Mouse (Mus musculus) frontal cortex, postnatal 10 days (tissue): Measurements from ENCODE around the gene Sbk3.
"Not testable (repeated sequence)": the region's sequence is repeated elsewhere in the genome, so short reads cannot be mapped to it uniquely, and the experiment has no call there.

Source experiments
- DNase-seq, 2 experiments: peaks; one replicate each; pipeline ENCODE4 v3.0.0; 2022; ENCODE audit warnings: low spot score in 2 of 2, mixed read lengths in 1 of 2

Gene Sbk3

GRCm38 (mm10) chr7:4971068-4971467, at the start of gene Sbk3:
TSS of gene Sbk3 (minus strand) at chr7:4971168.
- DNase-seq, result no peak

DNA sequence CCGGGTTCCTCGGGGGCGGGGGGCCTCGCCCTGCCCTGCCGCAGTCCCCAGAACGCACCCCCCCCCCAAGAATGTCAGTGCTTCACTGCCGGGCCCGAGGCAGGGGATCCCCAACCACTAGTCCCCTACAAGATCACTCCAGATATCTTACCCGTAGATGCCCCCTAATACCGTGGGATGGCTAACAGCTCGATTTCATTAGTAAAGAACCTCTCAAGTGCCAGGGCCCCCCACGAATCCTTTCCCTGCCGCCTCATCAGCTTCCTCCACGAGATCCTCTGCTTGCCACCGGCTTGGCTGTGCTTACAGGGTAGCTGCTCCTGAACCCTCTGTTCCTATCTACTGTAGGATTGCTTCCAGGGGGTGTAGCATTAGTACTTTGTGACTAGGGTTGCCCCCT, 49.7 kb upstream of the Sbk3 start:
- no peak for DNase-seq

- peak; percentile 99 for DNase-seq
Measured at GRCm38 (mm10) chr7:5020000-5020681, 49.2 kb upstream of the Sbk3 start, which contains the start of the genes Zfp865 and Ccdc106. TSS of gene Zfp865 (plus strand) at chr7:5020376. TSS of gene Ccdc106 (plus strand) at chr7:5020553.

- not testable (repeated sequence) for DNase-seq
Measured at GRCm38 (mm10) chr7:5019576-5019975, 48.6 kb upstream of the Sbk3 start.

DNA sequence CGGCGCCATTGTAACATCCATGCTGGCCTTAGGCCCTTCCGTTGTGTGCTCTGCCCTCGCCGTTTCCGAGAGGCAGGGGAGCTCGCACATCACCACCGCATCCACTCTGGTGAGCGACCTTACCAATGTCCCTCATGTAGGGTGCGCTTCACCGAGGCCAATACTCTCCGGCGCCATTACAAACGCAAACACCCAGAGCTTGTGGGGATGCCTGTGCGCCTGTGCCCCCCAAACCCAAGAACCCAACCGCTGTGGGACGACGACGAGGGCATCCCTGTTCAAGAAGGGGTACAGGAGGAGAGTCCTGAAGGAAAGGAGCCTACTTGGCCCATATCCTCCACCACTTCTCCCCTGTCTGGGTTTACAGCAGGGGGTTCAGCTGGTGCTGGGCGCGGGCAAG, 47.0 kb upstream of the Sbk3 start:
- DNase-seq, result no peak

DNA sequence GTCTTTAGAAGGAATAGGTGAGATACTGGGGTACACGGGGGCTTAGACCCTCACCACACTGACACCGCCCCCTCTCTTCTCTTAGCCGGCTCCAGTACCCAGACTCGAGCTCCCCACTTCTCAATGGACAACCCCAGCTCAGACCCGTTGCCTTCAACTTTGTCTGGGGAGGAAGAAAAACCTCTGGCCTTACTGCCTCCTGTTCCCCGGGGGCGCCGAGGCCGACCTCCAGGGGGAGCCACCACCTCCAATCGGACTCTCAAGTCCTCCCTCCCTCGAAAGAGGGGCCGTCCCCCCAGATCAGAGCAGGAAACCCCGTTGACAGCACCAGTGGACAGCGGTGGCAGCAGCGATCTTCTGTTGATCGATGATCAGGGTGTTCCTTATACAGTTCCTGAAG, 46.4 kb upstream of the Sbk3 start:
- no peak for DNase-seq

DNA sequence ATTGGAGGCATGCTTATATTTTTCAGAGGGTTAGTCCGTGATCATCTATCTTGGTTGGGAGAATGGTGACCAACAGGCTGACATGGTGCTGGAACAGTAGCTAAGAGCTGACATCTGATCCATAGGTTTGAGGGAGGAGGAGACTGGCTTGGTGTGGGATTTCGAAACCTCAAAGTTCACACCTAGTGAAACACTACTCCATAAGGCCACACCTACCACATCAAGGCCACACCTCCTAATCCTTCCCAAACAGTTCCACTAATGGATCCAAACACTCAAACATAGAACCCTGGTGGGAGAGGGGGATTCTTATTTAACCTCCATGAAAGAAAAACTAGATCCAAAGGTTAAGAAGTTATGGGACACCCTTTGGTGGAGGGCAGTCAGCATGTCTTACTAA, 46.0 kb upstream of the Sbk3 start:
- no peak for DNase-seq

DNA sequence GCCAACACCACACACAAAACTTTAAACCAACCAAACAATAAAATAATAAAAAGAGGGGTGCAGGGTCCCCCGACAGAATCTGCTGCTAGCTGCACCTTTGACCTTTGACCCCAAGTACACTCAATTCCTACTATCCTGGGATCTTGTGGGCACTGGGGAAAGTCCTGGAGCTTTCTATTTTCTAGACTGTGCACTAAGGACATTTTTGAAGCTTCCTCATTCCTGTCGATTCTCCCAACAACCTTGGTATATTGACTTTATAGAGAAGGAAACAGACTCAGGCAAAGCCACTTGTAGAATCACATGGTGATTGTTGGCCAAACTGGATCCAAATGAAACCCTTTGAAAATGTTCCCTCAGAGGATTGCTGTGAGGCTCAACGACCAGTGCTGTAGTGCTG, 45.1 kb upstream of the Sbk3 start:
- no peak for DNase-seq

DNA sequence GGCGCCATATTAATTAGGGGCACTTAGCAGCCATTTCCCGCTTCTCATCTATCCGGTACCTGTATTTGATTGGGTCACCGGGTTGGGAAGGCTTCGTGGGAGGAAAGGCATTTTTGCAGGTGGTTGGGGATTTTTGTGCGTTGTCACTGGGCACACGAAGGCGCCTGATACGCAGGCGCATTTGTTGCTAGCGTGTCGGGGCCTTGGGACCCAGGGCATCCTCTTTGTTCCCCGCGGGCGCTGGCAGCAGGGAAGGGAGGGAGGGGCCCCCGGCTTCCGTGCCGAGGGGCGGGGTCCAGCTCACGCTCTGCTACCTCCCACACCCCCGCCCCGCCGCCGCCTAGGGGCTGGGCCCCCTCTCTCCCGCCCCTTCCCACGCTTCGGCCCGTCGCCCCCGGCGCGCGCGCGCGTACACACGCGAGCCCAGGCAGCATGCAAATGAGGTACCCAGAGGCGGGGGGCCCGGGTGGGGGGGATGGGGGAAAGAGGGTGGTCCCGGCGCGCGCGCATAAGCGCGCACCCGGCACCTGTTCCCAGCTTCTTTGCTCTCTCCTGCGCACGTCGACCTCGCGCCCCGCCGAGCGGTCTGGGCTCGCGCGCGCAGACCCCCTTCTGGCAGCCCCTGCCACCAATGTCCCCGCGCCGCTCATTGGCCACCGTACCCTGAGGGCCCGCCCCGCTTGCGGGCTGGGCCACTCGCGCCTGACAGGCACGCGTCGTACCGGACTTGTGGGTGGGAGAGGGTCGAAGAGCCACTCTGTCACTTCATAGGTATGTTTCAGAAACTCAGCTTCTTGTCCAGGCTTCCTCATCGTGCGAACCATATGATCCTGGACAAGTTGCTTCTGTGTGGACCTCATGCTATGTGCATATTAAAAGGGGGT, 44.4 kb upstream of the Sbk3 start, which contains the start of gene Gm44973:
Gene Gm44973, plus strand, starts transcription at position 379 of the 884 bp plus-strand sequence.
- DNase-seq, result peak; percentile 90 to 91

GRCm38 (mm10) chr7:5014251-5015117, 43.5 kb upstream of the Sbk3 start, which contains the start of the genes Zfp524 and Fiz1:
TSS of gene Zfp524 (plus strand) at chr7:5014415.
TSS of gene Fiz1 (minus strand) at chr7:5014697.
- peak; percentile 95 for DNase-seq

DNA sequence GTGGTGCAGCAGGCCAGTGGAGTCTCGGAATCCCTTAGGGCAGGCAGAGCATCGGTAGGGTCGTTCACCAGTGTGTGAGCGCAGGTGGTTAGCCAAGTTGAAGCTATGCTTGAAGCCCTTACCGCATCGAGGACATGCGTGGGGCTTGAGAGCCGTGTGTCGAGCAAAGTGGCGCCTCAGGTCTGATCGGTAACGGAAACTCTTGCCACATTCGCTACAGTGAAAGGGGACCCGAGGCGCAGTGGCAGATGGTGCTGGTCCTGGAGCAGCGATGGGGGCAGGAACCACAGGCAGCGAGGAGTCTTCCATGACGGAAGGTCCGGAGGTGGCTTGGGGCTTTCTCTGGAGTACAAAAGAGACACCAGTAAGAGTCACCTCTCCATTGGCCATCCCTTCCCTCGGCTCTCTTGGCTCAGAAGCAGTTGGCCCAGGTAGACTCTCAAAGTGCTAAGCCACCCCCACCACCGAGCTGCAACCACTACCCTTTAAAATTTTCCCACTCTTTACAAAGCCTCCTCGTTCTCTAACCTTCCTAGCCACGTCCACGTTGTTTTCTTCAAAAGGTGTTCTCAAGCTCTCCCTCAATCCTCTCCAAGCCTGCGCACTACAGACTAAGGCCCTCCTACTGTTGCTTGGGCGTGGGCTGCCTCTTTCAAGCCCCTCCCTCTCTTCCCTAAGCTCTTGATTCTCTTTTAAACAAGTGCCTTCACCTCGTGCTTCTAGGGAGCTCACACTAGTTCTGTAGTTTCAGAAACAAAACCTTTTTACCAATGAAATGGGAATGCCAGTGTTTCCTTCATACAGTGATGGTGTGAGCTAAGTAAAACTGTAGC, 41.9 kb upstream of the Sbk3 start:
- DNase-seq, result no peak

GRCm38 (mm10) chr7:5008229-5008628, 37.3 kb upstream of the Sbk3 start:
- no peak for DNase-seq

- not testable (repeated sequence) for DNase-seq
Measured at GRCm38 (mm10) chr7:5002876-5003275, 31.9 kb upstream of the Sbk3 start.

- no peak for DNase-seq
Measured at GRCm38 (mm10) chr7:4999876-5000275, 28.9 kb upstream of the Sbk3 start.

GRCm38 (mm10) chr7:4996934-4997333, 26.0 kb upstream of the Sbk3 start:
- DNase-seq, result no peak

DNA sequence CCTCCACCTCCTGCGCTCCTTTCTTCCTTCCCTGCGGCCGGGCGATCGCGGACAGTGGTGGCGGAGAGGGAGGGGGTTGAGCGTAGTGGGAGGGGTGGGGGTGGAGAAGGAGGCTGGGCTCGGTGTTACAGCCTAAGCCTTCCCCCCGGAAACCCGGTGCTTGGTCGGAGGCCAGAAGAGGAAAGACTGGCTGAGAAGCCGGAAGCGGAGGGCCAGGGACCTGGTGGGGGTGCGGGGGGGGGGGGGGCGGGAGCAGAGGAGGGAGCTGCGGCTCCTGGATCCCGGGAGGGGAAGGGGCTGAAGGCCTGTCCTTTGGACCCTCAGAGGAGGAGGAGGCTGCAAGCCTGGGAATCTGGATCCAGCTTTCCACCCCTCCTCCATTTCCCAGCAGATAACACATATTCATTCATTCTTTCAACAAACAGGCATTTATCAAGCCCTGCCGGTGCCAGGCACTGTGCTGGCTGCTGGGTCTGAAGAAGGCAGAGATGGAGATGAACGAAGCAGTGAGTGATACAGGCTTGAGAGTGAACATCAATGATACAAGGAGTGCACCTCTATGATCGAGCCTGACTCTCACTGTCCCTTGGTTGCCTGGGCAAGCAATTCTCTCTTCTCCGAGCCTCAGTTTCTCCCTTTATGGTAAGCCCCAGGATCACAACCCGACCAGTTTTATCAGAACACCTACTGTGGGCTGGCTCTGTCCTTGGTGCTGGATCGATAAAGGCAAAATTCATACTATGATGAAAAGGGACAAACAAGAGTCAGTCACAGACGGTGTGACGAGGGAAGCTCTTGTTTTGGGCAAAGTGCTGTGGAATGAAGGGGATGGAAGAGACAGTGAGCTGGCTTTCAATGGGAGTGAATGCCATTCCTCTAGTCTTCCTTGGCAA, 25.3 kb upstream of the Sbk3 start, which contains the start of gene Zfp579:
Gene Zfp579, minus strand, starts transcription at position 156 of the 893 bp plus-strand sequence.
- DNase-seq, result peak; percentile 85 to 92

GRCm38 (mm10) chr7:4995268-4996002, 24.5 kb upstream of the Sbk3 start:
- DNase-seq, result no peak

GRCm38 (mm10) chr7:4993999-4994788, 23.2 kb upstream of the Sbk3 start:
- no peak for DNase-seq
